Mouse (Mus musculus) left cerebral cortex, adult 11 months (tissue): ENCODE data around the gene Itgb4.

ENCODE experiments used
- DNase-seq: peaks from one replicate; pipeline ENCODE4 v3.0.0; 2022; ENCODE audit warnings: low spot score

Gene Itgb4

DNA sequence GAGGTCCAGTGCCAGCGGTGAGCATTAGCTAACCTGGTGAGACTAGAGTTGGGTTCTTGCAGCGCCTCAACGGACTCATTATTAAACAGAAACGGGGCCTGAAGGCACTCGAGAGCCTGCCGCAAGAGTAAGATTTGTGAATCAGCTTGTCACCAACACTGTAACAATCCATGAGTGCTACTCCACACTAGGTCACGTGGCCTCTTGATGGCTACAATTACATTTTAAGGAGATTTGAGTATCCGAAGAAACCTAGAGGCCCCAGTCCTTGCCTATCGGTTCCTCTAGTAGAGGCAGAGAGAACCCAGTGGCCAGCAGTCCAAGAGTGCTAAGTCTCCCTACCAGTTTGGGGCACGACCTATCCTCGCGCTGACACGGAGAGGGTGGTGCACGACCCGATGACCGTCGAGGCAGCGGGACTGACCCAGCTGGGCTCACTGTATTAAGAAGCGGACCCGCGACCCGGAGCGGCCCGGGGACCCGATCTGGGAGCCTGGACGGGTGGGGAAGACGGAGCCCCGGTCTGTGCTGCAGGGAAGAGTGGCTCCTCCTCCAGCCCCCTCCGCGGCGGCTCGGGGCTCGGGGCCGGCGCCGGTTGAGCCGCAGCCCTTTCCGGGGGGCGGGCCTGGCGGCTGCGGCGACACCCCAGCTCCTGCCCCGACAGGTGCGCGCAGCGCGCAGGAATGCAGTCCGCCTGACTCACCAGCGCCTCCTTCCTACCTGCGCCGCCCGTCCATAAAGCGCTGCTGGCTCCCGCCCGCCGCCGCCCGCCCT is at the start of gene Itgb4:
Gene Itgb4, plus strand, starts transcription at position 401 of the 774 bp plus-strand sequence.
- DNase-seq: no peak

DNA sequence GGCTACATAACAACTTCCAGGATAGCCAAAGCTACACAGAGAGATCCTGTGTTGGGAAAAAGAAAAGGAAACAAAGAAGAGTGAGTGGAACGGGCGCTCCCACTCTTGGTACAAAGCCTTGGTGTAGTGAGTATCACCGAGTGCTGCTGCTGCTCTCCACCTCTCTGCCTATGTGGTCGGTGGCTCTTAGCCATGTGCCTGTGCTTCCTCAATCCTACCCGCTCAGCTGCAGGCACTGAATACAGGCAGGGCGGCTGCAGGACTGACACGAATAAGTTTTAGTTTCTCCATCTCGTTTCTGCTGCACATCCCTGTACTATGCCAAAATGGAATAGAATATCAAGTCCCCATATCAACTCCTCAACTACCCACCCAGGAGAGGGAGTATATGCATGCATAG is 45.5 kb upstream of the Itgb4 start:
- DNase-seq: no peak

DNA sequence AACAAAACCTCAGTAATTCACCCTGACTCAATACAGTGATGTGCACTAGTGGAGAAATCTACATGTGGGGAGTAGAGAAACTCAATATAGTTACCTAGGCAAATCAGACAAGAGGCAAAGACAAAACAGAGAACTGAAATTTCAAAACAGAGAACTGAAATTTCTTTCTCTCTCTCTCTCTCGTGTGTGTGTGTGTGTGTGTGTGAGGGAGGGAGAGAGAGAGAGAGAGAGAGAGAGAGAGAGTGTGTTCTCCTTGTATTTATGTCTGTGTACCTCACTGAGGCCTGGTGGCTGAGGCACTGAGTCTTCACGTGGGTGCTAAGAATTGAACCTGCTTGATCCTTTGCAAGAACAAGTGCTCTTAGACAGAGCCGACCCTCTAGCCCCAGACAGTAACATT is 44.7 kb upstream of the Itgb4 start:
- DNase-seq: no peak

DNA sequence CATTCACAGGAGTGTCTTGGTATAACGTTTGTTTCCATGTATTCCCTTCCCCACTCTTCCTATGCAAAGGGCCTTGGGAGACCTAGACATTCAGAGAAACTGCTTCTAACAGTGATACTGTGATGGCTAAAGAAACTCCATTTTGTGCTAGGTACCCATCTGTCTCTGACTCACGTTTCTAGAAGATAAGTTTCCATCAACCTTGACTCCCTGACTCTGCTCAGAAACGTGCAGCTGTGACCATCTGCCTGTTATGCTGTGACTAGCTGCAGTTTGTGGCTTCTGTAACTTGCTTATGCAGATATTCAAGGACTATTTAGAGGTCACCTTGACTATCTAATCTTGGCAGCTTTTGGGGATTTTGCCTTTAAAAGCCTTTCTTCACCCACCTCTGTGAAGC is 43.3 kb upstream of the Itgb4 start:
- DNase-seq: no peak

DNA sequence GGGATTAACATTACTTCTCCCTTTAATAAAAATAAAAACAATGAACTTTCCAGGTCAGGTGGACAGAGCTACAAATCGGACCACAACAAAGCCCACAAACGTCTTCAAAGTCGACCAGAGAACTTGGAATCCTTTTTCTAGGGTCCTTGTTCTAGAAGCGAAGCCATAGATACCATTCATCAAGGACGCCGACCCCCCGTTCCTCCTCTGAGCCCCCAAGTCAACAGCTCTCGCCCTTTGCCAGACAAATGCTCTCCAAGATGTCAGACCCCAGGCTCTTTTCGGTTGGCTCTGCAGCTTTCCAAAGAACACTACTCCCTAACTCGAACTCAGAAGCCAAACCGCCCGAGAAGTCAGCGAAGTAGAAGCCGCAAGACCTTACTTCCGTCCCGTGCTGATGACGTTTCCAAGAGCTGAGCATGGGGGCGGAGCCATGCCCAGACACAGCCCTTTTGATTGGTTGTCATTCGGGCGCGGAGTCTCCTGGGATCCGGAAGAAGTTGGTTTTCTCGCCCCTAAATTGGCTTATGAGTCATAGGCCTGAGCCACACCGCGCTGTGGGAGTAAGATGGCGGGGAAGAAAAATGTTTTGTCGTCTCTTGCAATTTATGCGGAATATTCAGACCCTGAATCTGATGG is 41.3 kb upstream of the Itgb4 start, which contains the start of the genes Sap30bp and Recql5:
Gene Sap30bp, plus strand, starts transcription at position 175 of the 639 bp plus-strand sequence.
Gene Recql5, minus strand, starts transcription at position 370 of the 639 bp plus-strand sequence.
- peak; percentile 96 for DNase-seq

DNA sequence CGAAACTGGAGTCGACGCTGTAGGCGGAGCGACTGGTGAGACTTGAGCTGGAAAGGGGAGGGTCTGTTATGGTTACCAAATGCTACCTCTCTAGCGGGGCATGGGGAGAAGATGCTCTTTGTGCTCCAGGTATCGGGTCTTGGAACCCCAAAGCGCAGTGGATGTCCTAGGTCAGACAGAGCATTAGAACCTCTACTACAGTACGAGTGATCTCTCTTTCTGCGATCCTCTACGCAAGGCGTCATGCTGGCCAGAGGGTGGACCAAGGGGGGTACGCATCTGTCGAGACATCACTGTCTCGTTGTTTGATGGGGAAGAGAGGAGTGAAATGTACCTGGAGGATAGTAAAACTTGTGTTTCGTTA is 40.8 kb upstream of the Itgb4 start:
- no peak for DNase-seq

DNA sequence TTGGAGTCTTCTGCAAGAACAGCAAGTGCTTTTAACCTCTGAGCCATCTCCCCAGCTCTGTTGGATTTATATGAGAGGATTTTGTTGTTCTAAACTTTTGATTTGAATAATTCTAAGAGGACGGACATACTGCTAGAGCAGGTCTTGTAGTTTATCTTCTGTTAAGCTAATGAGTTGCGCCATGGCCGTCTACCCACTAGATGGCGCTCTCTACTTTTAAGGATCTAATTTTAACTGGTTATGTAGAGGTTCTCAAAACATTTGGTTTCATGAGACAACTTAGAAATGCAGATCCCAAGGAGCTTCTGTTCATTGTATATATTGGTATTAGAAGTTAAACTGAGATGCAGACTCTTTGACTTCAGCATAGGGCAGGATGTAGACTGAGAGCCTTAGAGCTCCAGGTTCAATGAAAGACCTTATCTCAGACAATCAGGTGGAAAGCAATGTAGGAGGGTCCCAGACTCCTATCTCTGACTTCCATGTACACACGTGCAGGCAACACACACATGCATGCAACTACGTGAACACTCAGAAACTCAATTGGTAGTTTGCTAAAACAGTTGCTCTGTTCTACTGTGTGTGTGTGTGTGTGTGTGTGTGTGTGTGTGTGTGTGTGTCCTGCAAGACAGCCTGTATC is 34.7 kb upstream of the Itgb4 start:
- peak; percentile 53 for DNase-seq

DNA sequence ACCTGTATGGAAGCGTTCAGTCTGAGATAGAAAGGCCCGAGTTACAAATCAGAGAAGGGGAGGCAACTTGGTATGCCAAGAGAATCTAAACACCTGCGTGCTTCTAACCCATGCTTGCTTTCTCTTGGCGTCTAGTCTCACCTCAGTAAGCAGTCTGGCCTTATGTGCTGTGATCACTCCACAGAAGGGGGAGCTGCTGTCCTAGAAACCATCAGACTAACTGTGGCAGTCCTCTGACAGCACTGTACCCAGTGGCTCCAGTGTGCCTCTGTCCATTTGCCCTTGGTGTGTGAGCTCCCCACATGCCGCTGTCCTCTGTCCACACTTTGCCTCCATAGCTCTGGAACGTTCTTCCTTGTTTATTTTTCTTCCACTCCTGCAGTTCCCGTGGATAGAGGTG is 32.5 kb upstream of the Itgb4 start:
- no peak for DNase-seq

DNA sequence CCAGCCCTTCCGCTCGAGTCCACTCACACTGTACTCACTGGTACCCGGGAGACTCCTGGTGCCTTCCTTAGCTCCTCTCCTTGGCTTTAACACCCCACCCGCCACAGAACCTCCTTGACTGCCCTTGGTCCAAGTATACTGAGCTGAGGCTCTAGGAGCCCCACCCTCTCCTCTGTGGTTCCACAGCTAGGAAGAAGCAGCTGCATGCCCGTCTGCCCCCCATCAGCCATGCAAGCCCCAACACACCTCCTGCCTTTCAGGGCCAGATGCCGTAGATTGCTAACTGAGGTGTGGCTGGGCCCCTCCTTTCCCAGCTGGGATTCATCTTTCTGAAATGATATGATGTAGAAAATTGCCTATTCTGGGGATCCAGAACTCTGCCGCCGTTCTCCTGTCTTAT is 29.3 kb upstream of the Itgb4 start:
- DNase-seq: no peak

DNA sequence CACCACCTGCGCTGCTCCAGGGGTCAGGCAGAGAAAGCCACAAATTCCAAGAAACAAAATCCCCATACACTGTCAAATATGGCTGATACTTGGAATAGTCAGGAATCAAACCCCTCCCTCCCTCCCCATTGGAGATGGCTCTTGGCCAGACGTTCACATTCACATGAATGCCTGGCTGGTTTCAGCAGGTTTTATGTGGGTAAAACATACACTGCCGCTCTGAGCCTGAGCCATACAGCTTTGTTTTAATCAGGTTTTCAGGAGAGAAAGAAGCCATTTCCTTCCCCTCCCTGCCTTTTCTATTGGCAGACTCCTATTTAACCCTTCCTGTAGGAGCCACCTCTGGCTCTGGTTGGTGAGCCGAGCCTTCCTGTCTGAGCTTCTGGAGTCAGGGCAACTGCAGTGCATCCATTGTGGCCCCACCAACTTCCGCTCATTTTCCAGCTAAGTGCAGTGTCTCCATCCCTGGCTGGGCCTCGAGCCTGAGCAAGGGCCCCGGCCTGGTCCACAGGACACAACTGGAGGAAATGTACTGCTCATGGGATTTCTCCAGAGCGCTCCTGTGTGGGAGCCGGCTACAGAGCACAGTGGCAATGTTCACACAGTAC is 28.2 kb upstream of the Itgb4 start:
- DNase-seq: no peak

DNA sequence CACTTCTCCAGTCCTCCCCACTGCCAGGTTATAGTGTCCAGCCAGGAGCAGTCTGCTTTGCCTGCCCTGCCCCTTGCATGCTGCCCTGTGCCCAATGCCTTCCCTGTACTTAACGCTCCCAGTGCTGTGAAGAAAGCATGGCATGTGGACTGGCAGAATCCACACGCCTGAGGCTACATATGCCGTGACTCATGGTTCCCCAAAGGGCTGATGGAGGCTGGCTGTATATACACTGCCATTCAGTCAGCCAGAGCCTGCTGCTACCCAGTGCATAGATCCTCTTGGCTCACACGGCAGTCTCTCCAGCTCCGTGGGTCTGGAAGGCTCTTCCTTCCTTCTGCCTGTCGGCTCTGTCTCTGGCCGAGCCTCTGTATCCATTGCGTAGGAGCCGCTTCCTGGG is 26.2 kb upstream of the Itgb4 start:
- no peak for DNase-seq

DNA sequence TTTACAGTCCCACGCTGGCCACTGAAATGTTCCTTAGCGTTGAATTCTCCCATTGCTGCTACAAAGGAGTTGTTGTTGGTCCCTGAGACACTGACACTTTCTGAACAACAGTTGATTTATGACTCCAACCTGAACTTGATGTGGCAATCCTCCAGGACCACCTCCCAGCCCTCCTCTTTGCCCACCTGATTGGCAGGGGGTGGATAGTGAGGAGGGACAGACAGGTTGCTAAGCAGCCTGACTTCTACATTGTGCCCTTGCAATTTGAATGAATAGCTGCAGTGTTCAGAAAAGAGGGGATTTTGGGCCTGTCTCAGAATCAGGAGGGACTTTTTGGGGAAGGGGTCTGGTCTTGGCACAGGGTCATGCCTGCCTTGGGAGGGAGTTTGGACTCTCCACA is 23.8 kb upstream of the Itgb4 start:
- no peak for DNase-seq

DNA sequence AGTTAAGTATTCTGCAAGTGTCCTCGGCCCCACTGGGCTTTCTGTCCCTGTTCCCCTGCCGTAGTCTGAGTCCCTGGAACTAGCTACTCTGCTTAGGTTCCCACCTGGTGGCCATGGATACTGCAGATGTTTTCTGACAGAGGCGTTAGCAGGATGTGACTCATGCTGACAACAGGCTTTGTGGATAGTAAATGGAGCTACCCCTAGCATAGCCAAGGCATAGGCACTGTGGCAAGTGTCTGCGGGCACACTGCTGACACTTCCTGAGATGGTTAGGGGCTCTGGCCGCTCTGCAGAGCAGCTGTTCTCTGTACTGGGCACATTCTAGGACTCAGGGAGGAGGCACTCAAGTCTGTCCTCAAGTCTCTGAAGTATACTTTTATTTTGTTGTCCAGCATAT is 19.8 kb upstream of the Itgb4 start:
- DNase-seq: no peak

DNA sequence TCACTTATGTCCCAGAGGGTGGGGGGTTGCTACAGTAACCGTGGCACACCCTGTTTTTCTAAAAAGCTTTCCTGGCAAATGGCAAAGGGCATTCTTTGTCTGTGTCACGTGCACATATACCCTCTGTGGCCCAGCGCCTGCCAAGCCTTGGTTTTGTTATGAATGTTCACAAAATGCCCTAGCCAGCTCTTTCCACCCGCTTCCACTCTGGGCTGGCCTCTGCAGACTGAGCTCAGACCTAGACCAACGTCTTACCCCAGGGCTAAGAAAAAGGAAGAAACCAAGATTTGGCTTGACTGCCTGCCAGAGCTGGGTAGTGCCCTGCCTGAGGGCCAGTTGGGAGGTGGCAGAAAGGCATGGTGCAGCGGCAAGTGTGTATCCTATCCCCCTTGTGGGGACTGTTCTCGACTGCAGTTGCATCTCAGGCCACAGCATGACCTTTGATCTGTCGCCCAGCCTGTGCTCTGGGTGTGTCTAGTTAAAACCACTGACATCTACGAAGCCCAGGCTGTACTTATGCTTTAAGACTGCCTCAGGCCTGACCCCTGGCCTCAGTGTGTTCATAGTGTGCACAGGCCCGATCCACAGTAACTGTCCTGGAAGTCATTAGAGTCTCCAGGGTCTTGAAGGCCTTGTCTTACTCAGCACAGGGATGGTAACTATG is 19.2 kb upstream of the Itgb4 start:
- no peak for DNase-seq

DNA sequence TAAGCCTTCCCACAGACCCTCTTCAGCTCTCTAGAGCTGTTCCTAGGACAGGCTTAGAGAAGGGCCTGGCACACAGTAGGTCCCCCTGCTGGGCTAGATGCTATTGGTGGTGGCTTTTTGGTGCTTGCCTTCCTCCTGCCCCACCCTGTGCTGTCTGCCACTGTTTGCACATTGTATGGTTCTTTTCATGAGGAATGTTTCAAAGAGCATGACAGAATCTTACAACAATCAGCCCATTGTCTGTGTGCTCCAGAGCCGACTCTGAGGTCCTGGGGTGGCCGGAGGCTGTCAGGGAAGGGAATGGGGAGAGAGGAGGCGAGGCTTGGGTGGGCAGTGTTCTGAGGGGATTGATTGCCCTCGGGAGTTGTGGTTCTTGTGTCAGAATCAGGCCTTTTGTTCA is 18.1 kb upstream of the Itgb4 start:
- peak; percentile 37 for DNase-seq

DNA sequence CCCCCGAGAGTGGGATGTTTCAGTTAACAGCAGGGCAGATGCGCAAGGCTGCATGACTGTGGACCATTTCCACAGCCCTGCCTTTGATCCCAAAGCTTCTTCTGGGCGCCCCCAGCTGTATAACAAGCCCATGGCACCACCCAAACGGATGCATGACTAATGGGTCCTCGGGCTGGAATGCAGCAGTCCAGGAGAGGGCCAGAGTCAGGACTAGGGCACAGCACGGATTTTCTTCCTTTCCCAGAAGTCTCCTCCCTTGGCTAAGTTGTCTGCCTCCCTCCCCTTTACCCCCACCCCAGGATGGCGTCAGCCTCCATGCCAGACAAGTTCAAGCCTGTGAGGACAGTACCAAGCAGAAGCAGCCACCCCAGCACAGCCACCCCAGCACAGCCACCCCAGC is 16.5 kb upstream of the Itgb4 start:
- no peak for DNase-seq

DNA sequence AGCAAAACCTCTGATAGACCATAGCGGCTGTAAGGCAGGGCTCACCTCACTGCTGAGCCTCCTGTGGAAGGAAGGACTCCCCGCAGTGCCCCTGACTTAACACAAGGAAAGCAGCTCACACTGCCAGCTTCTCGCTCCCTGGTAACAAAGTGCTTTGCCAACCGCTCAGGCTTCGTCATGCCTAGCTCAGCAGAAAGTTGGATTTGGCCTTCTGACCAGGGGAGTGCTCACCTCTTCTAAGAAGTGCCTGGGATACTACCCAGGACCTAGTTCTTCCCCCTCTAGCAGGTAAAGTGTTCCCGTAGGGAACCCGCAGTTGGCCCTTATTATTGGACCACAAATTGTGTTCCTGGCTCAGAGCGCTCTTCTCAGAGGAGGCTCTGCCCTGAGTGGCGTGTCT is 15.5 kb upstream of the Itgb4 start:
- DNase-seq: no peak

DNA sequence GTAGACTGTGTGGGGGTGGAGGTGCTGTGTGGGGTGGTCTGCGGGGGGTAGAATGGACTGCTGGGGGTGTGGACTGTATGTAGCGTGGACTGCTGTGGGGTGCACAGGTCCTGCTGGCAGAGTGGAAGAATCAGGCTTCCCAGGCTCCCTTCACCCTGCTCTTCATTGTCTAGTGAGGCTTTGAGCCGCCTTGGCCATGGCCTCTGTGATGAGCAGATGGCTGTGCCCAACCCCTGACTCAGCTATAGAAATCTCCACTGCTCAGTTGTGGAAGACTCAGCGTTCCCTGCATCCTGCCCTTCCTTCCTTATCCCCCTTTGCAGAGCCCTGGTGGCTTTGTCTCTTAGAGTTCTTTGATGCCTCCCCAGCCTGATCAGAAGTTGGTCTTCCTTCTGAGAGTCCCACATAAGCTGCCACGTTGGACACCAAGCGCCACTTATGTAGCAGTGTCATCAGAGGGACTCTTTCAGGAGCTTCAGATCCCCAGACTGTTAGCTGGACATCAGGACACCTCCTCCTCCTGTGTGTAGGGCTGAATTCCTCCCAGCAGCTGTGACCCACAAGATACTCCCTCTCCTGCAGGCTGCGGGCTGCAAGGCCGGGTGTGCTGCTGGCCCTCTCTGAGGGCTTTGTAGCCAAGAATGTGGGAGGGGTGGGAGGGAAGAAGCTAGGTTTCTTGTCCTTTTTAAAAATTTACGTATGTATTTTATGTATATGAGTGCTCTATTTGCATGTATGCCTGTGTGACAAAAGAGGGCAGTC is 11.7 kb upstream of the Itgb4 start:
- DNase-seq: no peak

DNA sequence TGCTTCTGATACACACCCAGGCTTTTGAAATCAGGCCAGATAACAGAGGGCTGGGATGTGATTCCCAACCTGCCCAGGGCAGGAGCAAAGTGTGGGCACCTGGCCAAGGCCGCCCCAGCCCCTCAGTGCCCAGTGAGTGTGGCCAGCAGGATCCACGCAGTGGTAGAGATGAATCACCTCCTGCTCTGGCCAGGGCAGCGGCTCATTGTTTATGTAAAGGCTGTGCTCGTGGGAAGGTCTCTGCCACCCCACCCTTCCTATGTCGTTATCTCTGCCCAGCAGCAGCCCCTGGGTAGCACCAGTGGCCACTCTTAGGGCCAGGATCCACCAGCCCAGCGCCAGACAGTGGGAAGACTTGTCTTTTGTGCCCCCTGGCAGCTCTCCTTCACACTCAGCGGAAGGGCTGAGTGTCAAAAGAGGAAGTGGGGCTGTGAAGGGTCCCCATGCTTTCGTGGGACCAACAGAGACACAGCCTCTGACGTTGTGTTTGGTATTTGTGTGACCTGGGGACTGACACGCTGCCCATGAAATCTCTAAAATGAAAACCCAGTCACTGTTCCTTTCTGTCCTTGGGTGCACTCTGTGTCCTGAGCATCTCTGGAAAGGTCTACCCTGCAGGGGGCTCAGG is 9.4 kb upstream of the Itgb4 start:
- no peak for DNase-seq

DNA sequence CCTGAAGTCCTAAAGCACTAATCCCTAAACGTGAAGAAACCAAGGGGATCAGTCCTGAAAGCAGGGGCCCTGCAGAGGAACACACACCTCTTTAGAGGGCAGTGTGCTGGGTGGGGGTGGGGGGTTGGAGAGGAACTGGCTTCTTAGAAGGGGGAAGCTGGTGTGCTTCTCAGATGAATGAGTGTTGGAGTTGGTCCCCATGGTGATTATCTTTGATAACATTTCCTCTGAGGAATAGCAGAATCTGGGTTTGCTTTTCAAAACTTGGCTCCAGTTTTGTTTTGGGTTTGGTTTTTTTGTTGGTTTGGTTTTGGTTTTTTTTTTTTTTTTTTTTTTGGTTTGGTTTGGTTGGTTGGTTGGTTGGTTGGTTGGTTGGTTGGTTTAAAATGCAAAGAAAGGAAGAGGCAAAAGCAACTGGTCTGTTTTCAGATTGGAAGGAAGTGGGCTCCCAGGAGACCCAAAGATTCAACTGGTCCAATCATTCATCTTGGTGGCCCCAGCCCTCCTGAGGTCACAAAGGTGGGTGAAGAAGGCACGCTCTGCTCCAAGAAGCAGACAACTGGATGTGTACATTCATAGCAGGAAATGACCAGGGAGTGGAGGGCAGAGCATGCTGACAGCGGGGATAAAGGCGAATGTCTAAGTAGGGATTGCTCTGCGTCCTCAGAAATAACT is 5.6 kb upstream of the Itgb4 start:
- no peak for DNase-seq
